Mouse (Mus musculus): ENCODE results near the gene Stxbp3. TPM values are rescaled to one million over a fixed set of nuclear protein-coding genes. Genes with fewer than 3 reads are reported as not detected.
A peak's percentile ranks its signal among the peaks of the same experiment; 100 is the strongest.
"Not testable (repeated sequence)": the region's sequence is repeated elsewhere in the genome, so short reads cannot be mapped to it uniquely, and the experiment has no call there.

Stxbp3 gene
- polyA plus RNA-seq, 1 experiment: 32.5 TPM

GRCm38 (mm10) chr3:108863091-108863490 lies 22.8 kb upstream of the Stxbp3 start:
- no peak for DNase-seq
- Histone ChIP-seq H3K27me3 (ENCODE audit: control insufficient read depth, insufficient read depth, low read length) (no peaks in the 10 kb centered on the region), H3K4me1 (ENCODE audit: control insufficient read depth, insufficient read depth, low read length) (no peaks in the 10 kb centered on the region)

GRCm38 (mm10) chr3:108862282-108862681 lies 22.0 kb upstream of the Stxbp3 start:
- 76% methylated on average over 4 of the region's 4 CpGs for WGBS
- H3K27me3 ChIP-seq (ENCODE audit: control insufficient read depth, insufficient read depth, low read length): not testable (repeated sequence)

More at GRCm38 (mm10) chr3:108863091-108863490, 22.8 kb upstream of the Stxbp3 start:
- 84% methylated on average over 10 of the region's 10 CpGs for WGBS
- no peak for TF ChIP-seq CTCF (IDR thresholded peaks at IDR 0.05; ENCODE audit: borderline replicate concordance, insufficient read depth, low read depth, low read length)
- no peak for TF ChIP-seq POLR2A (IDR thresholded peaks at IDR 0.05; ENCODE audit: borderline replicate concordance, insufficient read depth, low read length)
- Histone ChIP-seq H3K27ac (ENCODE audit: insufficient read depth, low read length) (no peak overlapping the region), H3K4me3 (replicated peaks; ENCODE audit: insufficient read depth, low read depth, low read length) (no peak overlapping the region)

GRCm38 (mm10) chr3:108860786-108861185 lies 20.5 kb upstream of the Stxbp3 start:
- TF ChIP-seq POLR2A (IDR thresholded peaks at IDR 0.05; ENCODE audit: borderline replicate concordance, insufficient read depth, low read length) (no peak), CTCF (IDR thresholded peaks at IDR 0.05; ENCODE audit: borderline replicate concordance, insufficient read depth, low read depth, low read length) (no peak)
- 68% methylated on average over 2 of the region's 2 CpGs for WGBS
- no peak for DNase-seq
- H3K27ac ChIP-seq (ENCODE audit: insufficient read depth, low read length): no peak overlapping the region
- H3K4me1 ChIP-seq (ENCODE audit: control insufficient read depth, insufficient read depth, low read length): 0 out of 2 replicates have a peak, but pooled peaks cover 4% of the 10 kb centered on the region
- H3K27me3 ChIP-seq (ENCODE audit: control insufficient read depth, insufficient read depth, low read length): no peaks in the 10 kb centered on the region
- H3K4me3 ChIP-seq (replicated peaks; ENCODE audit: insufficient read depth, low read depth, low read length): no peak overlapping the region

More at GRCm38 (mm10) chr3:108862282-108862681, 22.0 kb upstream of the Stxbp3 start:
- H3K4me1 ChIP-seq (ENCODE audit: control insufficient read depth, insufficient read depth, low read length); H3K4me3 ChIP-seq (replicated peaks; ENCODE audit: insufficient read depth, low read depth, low read length); DNase-seq; H3K27ac ChIP-seq (ENCODE audit: insufficient read depth, low read length): not testable (repeated sequence)

GRCm38 (mm10) chr3:108858231-108858770 lies 18.0 kb upstream of the Stxbp3 start:
- WGBS: 65% methylated on average over 7 of the region's 7 CpGs

GRCm38 (mm10) chr3:108857714-108858113 lies 17.4 kb upstream of the Stxbp3 start:
- TF ChIP-seq CTCF (IDR thresholded peaks at IDR 0.05; ENCODE audit: borderline replicate concordance, insufficient read depth, low read depth, low read length): no peak
- no peak for TF ChIP-seq POLR2A (IDR thresholded peaks at IDR 0.05; ENCODE audit: borderline replicate concordance, insufficient read depth, low read length)
- WGBS: 88% methylated on average over 1 of the region's 1 CpGs
- Histone ChIP-seq H3K4me3 (replicated peaks; ENCODE audit: insufficient read depth, low read depth, low read length) (no peak overlapping the region), H3K27me3 (ENCODE audit: control insufficient read depth, insufficient read depth, low read length) (no peaks in the 10 kb centered on the region), H3K4me1 (ENCODE audit: control insufficient read depth, insufficient read depth, low read length) (0 out of 2 replicates have a peak, but pooled peaks cover 7% of the 10 kb centered on the region), H3K27ac (ENCODE audit: insufficient read depth, low read length) (no peak overlapping the region)
- DNase-seq: no peak

More at GRCm38 (mm10) chr3:108858231-108858770, 18.0 kb upstream of the Stxbp3 start:
- 0 out of 2 replicates have a peak, but pooled peaks cover 7% of the 10 kb centered on the region for H3K4me1 ChIP-seq (ENCODE audit: control insufficient read depth, insufficient read depth, low read length)
- no peaks in the 10 kb centered on the region for H3K27me3 ChIP-seq (ENCODE audit: control insufficient read depth, insufficient read depth, low read length)
- no peak for DNase-seq
- H3K4me3 ChIP-seq (replicated peaks; ENCODE audit: insufficient read depth, low read depth, low read length): no peak overlapping the region
- no peak overlapping the region for H3K27ac ChIP-seq (ENCODE audit: insufficient read depth, low read length)
- no peak for TF ChIP-seq POLR2A (IDR thresholded peaks at IDR 0.05; ENCODE audit: borderline replicate concordance, insufficient read depth, low read length)
- TF ChIP-seq CTCF (IDR thresholded peaks at IDR 0.05; ENCODE audit: borderline replicate concordance, insufficient read depth, low read depth, low read length): no peak

- no peak for TF ChIP-seq CTCF (IDR thresholded peaks at IDR 0.05; ENCODE audit: borderline replicate concordance, insufficient read depth, low read depth, low read length)
- no peak for TF ChIP-seq POLR2A (IDR thresholded peaks at IDR 0.05; ENCODE audit: borderline replicate concordance, insufficient read depth, low read length)
- 57% methylated on average over 3 of the region's 3 CpGs for WGBS
- Histone ChIP-seq H3K4me1 (ENCODE audit: control insufficient read depth, insufficient read depth, low read length) (0 out of 2 replicates have a peak, but pooled peaks cover 7% of the 10 kb centered on the region), H3K27ac (ENCODE audit: insufficient read depth, low read length) (no peak overlapping the region), H3K4me3 (replicated peaks; ENCODE audit: insufficient read depth, low read depth, low read length) (no peak overlapping the region), H3K27me3 (ENCODE audit: control insufficient read depth, insufficient read depth, low read length) (no peaks in the 10 kb centered on the region)
- no peak for DNase-seq
Measured at GRCm38 (mm10) chr3:108857124-108857470, 16.8 kb upstream of the Stxbp3 start.

- H3K27me3 ChIP-seq (ENCODE audit: control insufficient read depth, insufficient read depth, low read length): no peaks in the 10 kb centered on the region
- 0 out of 2 replicates have a peak, but pooled peaks cover 7% of the 10 kb centered on the region for H3K4me1 ChIP-seq (ENCODE audit: control insufficient read depth, insufficient read depth, low read length)
- no peak overlapping the region for H3K4me3 ChIP-seq (replicated peaks; ENCODE audit: insufficient read depth, low read depth, low read length)
- peak; percentile 56 to 64 for DNase-seq
- no peak overlapping the region for H3K27ac ChIP-seq (ENCODE audit: insufficient read depth, low read length)
- TF ChIP-seq CTCF (IDR thresholded peaks at IDR 0.05; ENCODE audit: borderline replicate concordance, insufficient read depth, low read depth, low read length) (peak; percentile 63; the same call in 1 of the 2 replicates), POLR2A (IDR thresholded peaks at IDR 0.05; ENCODE audit: borderline replicate concordance, insufficient read depth, low read length) (no peak)
- 65% methylated on average over 8 of the region's 8 CpGs for WGBS
Measured at GRCm38 (mm10) chr3:108856386-108857123, 16.2 kb upstream of the Stxbp3 start.

- WGBS: 77% methylated on average over 10 of the region's 10 CpGs
- H3K4me3 ChIP-seq (replicated peaks; ENCODE audit: insufficient read depth, low read depth, low read length): no peak overlapping the region
- H3K4me1 ChIP-seq (ENCODE audit: control insufficient read depth, insufficient read depth, low read length): 0 out of 2 replicates have a peak, but pooled peaks cover 7% of the 10 kb centered on the region
- H3K27ac ChIP-seq (ENCODE audit: insufficient read depth, low read length): no peak overlapping the region
- H3K27me3 ChIP-seq (ENCODE audit: control insufficient read depth, insufficient read depth, low read length): no peaks in the 10 kb centered on the region
- TF ChIP-seq CTCF (IDR thresholded peaks at IDR 0.05; ENCODE audit: borderline replicate concordance, insufficient read depth, low read depth, low read length) (no peak), POLR2A (IDR thresholded peaks at IDR 0.05; ENCODE audit: borderline replicate concordance, insufficient read depth, low read length) (no peak)
- peak in 1 of 2 experiments; percentile 14 for DNase-seq
Measured at GRCm38 (mm10) chr3:108855864-108856263, 15.5 kb upstream of the Stxbp3 start.
